Mouse (Mus musculus) kidney, postnatal 0 days (tissue): ENCODE measurements around the gene Ccdc32. TPM values are rescaled to one million over a fixed set of nuclear protein-coding genes. Genes with fewer than 3 reads are reported as not detected.

Experiments
- ATAC-seq: fragments of 200-750 bp; cut with Nextera tagmentation; replicated peaks from 2 replicates; pipeline ENCODE4 v1.8.0; 2017; ENCODE audit warnings: low read depth, moderate number of reproducible peaks, moderate TSS enrichment, moderate library complexity; ENCODE audit not compliant: low FRiP score
- DNase-seq: peaks from one replicate; pipeline ENCODE4 v3.0.0-alpha.2; 2016; ENCODE audit warnings: low spot score
- H3K27ac ChIP-seq: fragments of 300-500 bp; sonication (generic); 2 replicates; pipeline ENCODE4 v1.5.1; 2014; ENCODE audit warnings: mild to moderate bottlenecking
- H3K27me3 ChIP-seq: fragments of 300-500 bp; sonication (generic); 2 replicates; pipeline ENCODE4 v1.6.1; 2014; ENCODE audit warnings: low read length, mixed read lengths; ENCODE audit not compliant: insufficient read depth
- H3K36me3 ChIP-seq: fragments of 300-500 bp; sonication (generic); 2 replicates; pipeline ENCODE4 v1.6.1; 2014; ENCODE audit warnings: low read length, mixed read lengths; ENCODE audit not compliant: insufficient read depth
- H3K4me1 ChIP-seq: fragments of 300-500 bp; sonication (generic); replicated peaks from 2 replicates; pipeline ENCODE4 v1.6.1; 2014; ENCODE audit warnings: antibody characterized with exemption, low read length, mixed read lengths; ENCODE audit not compliant: insufficient read depth
- H3K4me2 ChIP-seq: fragments of 300-500 bp; sonication (generic); 2 replicates; pipeline ENCODE4 v1.6.1; 2014; ENCODE audit warnings: mild to moderate bottlenecking, low read length, moderate library complexity, mixed read lengths
- H3K4me3 ChIP-seq: fragments of 300-500 bp; sonication (generic); replicated peaks from 2 replicates; pipeline ENCODE4 v1.5.1; 2014; ENCODE audit warnings: low read depth, low read length
- H3K9ac ChIP-seq: fragments of 300-500 bp; sonication (generic); 2 replicates; pipeline ENCODE4 v1.6.1; 2014; ENCODE audit warnings: low read depth, low read length
- H3K9me3 ChIP-seq: fragments of 300-500 bp; sonication (generic); replicated peaks from 2 replicates; pipeline ENCODE4 v1.6.1; 2016; ENCODE audit warnings: low read length, inconsistent platforms, mixed read lengths
- CTCF ChIP-seq: IDR thresholded peaks from 2 replicates; pipeline ENCODE4 v1.5.1; 2016; ENCODE audit warnings: antibody characterized with exemption, low read depth, mild to moderate bottlenecking, moderate library complexity
- WGBS: fragments of 180-500 bp; shearing (Covaris S2); extraction: QIAGEN DNeasy Blood & Tissue Kit; methylation state at CpG from one replicate; pipeline ENCODE4 v1.1.7; 2014; 5-methylcytosine and 5-hydroxymethylcytosine counted together
- polyA plus RNA-seq: library from polyadenylated mRNA; unstranded; fragments of >200 nt; fragmentation: Nextera tagmentation; extraction: Ambion mirVana; gene quantifications from 2 replicates; pipeline ENCODE4 v1.2.1, GENCODE M21; 2015

The Ccdc32 gene
- polyA plus RNA-seq, 1 experiment from 2014 or later = 29.9 TPM

GRCm38 (mm10) chr2:119025239-119025616 lies 4.0 kb downstream of the Ccdc32 start:
- no peak for ATAC-seq
- Histone ChIP-seq H3K36me3 (peaks cover 24% of the 10 kb centered on the region), H3K9me3 (no peaks in the 10 kb centered on the region), H3K27me3 (no peaks in the 10 kb centered on the region), H3K4me2 (no peak overlapping the region), H3K9ac (no peak overlapping the region), H3K4me3 (no peak overlapping the region), H3K4me1 (peaks cover 5% of the 10 kb centered on the region), H3K27ac (no peak overlapping the region)
- no peak for TF ChIP-seq CTCF
- 78% methylated on average over 4 of the region's 4 CpGs for WGBS
- no peak for DNase-seq

- peak; percentile 35 for DNase-seq
- no peaks in the 10 kb centered on the region for H3K27me3 ChIP-seq
- no peak overlapping the region for H3K4me2 ChIP-seq
- no peaks in the 10 kb centered on the region for H3K9me3 ChIP-seq
- no peak for ATAC-seq
- H3K4me1 ChIP-seq = peaks cover 5% of the 10 kb centered on the region
- H3K4me3 ChIP-seq = no peak overlapping the region
- peak; percentile 67 for TF ChIP-seq CTCF
- peaks cover 24% of the 10 kb centered on the region for H3K36me3 ChIP-seq
- no peak overlapping the region for H3K9ac ChIP-seq
- H3K27ac ChIP-seq = no peak overlapping the region
- WGBS = 69% methylated on average over 9 of the region's 9 CpGs
These were observed 4.5 kb downstream of the Ccdc32 start for GRCm38 (mm10) chr2:119024536-119025238.

GRCm38 (mm10) chr2:119023154-119023660 lies 6.0 kb downstream of the Ccdc32 start:
- Histone ChIP-seq H3K4me3 (no peak overlapping the region), H3K9me3 (no peaks in the 10 kb centered on the region), H3K27ac (no peak overlapping the region), H3K4me2 (no peak overlapping the region), H3K27me3 (no peaks in the 10 kb centered on the region), H3K36me3 (peaks cover 24% of the 10 kb centered on the region), H3K9ac (no peak overlapping the region), H3K4me1 (no peaks in the 10 kb centered on the region)
- DNase-seq (no peak), ATAC-seq (no peak)
- TF ChIP-seq CTCF = no peak
- WGBS = 95% methylated on average over 6 of the region's 6 CpGs

GRCm38 (mm10) chr2:119019538-119019937 lies 9.7 kb downstream of the Ccdc32 start:
- WGBS = 59% methylated on average over 4 of the region's 4 CpGs
- Histone ChIP-seq H3K27ac (no peak overlapping the region), H3K9me3 (no peaks in the 10 kb centered on the region), H3K4me3 (no peak overlapping the region), H3K9ac (no peak overlapping the region), H3K36me3 (peaks cover 18% of the 10 kb centered on the region), H3K4me2 (no peak overlapping the region), H3K4me1 (peaks cover 10% of the 10 kb centered on the region; the same call in 1 of the 2 replicates), H3K27me3 (no peaks in the 10 kb centered on the region)
- DNase-seq = no peak
- ATAC-seq = no peak
- no peak for TF ChIP-seq CTCF

- 16% methylated on average over 5 of the region's 5 CpGs for WGBS
- peak overlapping the region; percentile 7; the same call in 1 of the 2 replicates for H3K4me2 ChIP-seq
- peak; percentile 69 for DNase-seq
- no peak overlapping the region for H3K4me3 ChIP-seq
- H3K4me1 ChIP-seq = peaks cover 10% of the 10 kb centered on the region; the same call in 1 of the 2 replicates
- ATAC-seq = peak; percentile 36; the same call in 1 of the 2 replicates
- peak; percentile 58; the same call in 1 of the 2 replicates for TF ChIP-seq CTCF
- peaks cover 18% of the 10 kb centered on the region for H3K36me3 ChIP-seq
- H3K27me3 ChIP-seq = no peaks in the 10 kb centered on the region
- no peaks in the 10 kb centered on the region for H3K9me3 ChIP-seq
- H3K9ac ChIP-seq = no peak overlapping the region
- H3K27ac ChIP-seq = peak overlapping the region; percentile 47; the same call in 1 of the 2 replicates
These were observed 10.1 kb downstream of the Ccdc32 start for GRCm38 (mm10) chr2:119019131-119019530.

- Histone ChIP-seq H3K4me2 (peak overlapping the region; percentile 7; the same call in 1 of the 2 replicates), H3K4me3 (no peak overlapping the region), H3K27ac (peak overlapping the region; percentile 47; the same call in 1 of the 2 replicates), H3K9ac (no peak overlapping the region), H3K27me3 (no peaks in the 10 kb centered on the region), H3K4me1 (peaks cover 10% of the 10 kb centered on the region; the same call in 1 of the 2 replicates), H3K9me3 (no peaks in the 10 kb centered on the region), H3K36me3 (peaks cover 18% of the 10 kb centered on the region)
- TF ChIP-seq CTCF = no peak
- ATAC-seq (peak; percentile 60; the same call in 1 of the 2 replicates), DNase-seq (peak; percentile 82)
- 40% methylated on average over 22 of the region's 22 CpGs for WGBS
These were observed 10.6 kb downstream of the Ccdc32 start for GRCm38 (mm10) chr2:119018391-119019122.
